Mouse (Mus musculus): ENCODE data around the gene Adcy7. TPM values are rescaled to one million over a fixed set of nuclear protein-coding genes. Genes with fewer than 3 reads are reported as not detected.

Gene Adcy7
- polyA plus RNA-seq, 1 experiment from 2014 or later: 7.4 TPM

DNA sequence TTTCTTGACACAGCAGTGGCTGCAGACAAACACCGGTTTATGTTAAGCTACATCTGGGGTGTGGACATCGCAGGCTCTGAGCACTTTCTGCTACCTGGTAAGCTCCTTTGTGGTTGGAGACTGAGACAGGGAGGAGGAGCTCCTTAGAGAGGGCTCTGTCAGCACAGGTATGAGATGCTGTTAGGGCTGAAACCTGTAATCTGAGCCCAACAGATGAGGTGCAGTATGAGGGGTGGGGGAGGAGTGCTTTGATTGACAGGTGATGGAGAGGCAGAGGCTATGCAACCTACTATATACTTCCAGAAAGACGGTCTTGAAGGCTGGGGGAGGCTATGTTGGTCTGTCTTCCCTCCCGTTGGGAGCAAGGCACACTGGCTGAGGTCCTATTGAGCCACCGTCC is 7.0 kb downstream of the Adcy7 start:
- 53% methylated on average over 5 of the region's 5 CpGs for WGBS
- H3K27ac ChIP-seq: no peak overlapping the region
- H3K9me3 ChIP-seq: no peaks in the 10 kb centered on the region
- H3K4me3 ChIP-seq (replicated peaks): no peak overlapping the region
- ATAC-seq (ENCODE audit: insufficient read depth, low FRiP score, low read depth): no peak; the same call in 1 of the 2 replicates
- H3K4me1 ChIP-seq: no peaks in the 10 kb centered on the region
- H3K9ac ChIP-seq: no peak overlapping the region
- no peaks in the 10 kb centered on the region for H3K36me3 ChIP-seq
- no peak overlapping the region for H3K4me2 ChIP-seq
- 0 out of 2 replicates have a peak, but pooled peaks cover 9% of the 10 kb centered on the region for H3K27me3 ChIP-seq (replicated peaks)

- H3K9ac ChIP-seq: no peak overlapping the region
- H3K36me3 ChIP-seq: no peaks in the 10 kb centered on the region
- H3K4me3 ChIP-seq (replicated peaks): no peak overlapping the region
- H3K4me1 ChIP-seq: no peaks in the 10 kb centered on the region
- no peak overlapping the region for H3K27ac ChIP-seq
- H3K9me3 ChIP-seq: no peaks in the 10 kb centered on the region
- H3K4me2 ChIP-seq: no peak overlapping the region
- 47% methylated on average over 6 of the region's 6 CpGs for WGBS
- ATAC-seq (ENCODE audit: insufficient read depth, low FRiP score, low read depth): peak; percentile 72; the same call in 1 of the 2 replicates
- H3K27me3 ChIP-seq (replicated peaks): 0 out of 2 replicates have a peak, but pooled peaks cover 9% of the 10 kb centered on the region
Observed at GRCm38 (mm10) chr8:88279670-88280069, 7.5 kb downstream of the Adcy7 start.

DNA sequence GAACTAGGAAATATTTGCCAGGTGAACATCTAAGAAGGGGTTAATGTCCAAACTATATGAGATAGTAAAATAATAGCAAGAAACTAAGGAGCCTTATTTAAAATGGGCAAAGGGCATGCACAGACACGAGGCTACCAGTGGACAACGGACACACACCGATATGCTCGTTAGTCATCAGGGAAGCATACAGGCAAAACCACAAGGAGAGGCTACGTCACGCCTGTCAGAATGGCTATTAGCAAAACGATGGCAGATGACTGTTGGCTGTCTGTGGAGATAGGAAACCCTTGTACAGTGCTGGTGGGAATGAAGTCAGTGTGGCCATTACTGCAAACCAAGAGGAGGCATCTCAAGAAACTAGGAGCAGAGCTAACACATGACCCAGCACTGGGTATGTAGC is 8.7 kb downstream of the Adcy7 start:
- Histone ChIP-seq H3K9ac (no peak overlapping the region), H3K4me2 (no peak overlapping the region), H3K4me3 (replicated peaks) (no peak overlapping the region), H3K9me3 (no peaks in the 10 kb centered on the region), H3K36me3 (no peaks in the 10 kb centered on the region), H3K27ac (no peak overlapping the region), H3K27me3 (replicated peaks) (0 out of 2 replicates have a peak, but pooled peaks cover 8% of the 10 kb centered on the region), H3K4me1 (no peaks in the 10 kb centered on the region)
- ATAC-seq (ENCODE audit: insufficient read depth, low FRiP score, low read depth): no peak
- WGBS: 71% methylated on average over 7 of the region's 7 CpGs

DNA sequence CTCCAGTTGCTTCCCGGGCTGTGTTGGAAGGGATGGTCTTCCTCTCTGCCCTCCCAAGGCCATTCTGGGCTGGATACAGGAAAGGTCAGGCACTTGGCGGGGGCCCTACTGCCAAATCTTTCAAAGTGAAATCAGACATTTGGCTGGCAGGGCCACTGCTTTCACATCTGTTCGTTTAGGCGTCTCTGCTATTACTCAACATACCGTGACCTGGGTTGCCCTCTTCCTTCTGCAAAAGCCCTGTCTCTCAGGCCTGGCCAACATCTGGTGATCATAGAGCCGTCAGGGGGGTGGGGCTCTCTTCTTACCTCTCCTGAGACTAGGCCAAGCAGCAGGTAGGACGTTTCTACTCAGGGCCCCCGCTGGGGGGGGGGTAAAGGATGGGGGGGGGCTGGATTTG is 10.5 kb downstream of the Adcy7 start:
- Histone ChIP-seq H3K4me1 (no peaks in the 10 kb centered on the region), H3K27ac (no peak overlapping the region), H3K9me3 (no peaks in the 10 kb centered on the region), H3K4me2 (no peak overlapping the region), H3K27me3 (replicated peaks) (no peaks in the 10 kb centered on the region), H3K36me3 (no peaks in the 10 kb centered on the region), H3K9ac (no peak overlapping the region), H3K4me3 (replicated peaks) (no peak overlapping the region)
- ATAC-seq (ENCODE audit: insufficient read depth, low FRiP score, low read depth): no peak
- WGBS: 30% methylated on average over 8 of the region's 8 CpGs

GRCm38 (mm10) chr8:88283243-88284115 is 11.3 kb downstream of the Adcy7 start:
- H3K9ac ChIP-seq: no peak overlapping the region
- no peak overlapping the region for H3K27ac ChIP-seq
- H3K9me3 ChIP-seq: no peaks in the 10 kb centered on the region
- H3K4me3 ChIP-seq (replicated peaks): no peak overlapping the region
- 77% methylated on average over 13 of the region's 13 CpGs for whole genome bisulfite sequencing
- H3K36me3 ChIP-seq: no peaks in the 10 kb centered on the region
- 0 out of 2 replicates have a peak, but pooled peaks cover 3% of the 10 kb centered on the region for H3K4me1 ChIP-seq
- ATAC-seq (ENCODE audit: insufficient read depth, low FRiP score, low read depth): no peak
- H3K27me3 ChIP-seq (replicated peaks): no peaks in the 10 kb centered on the region
- H3K4me2 ChIP-seq: no peak overlapping the region

GRCm38 (mm10) chr8:88284738-88285137 is 12.5 kb downstream of the Adcy7 start:
- 45% methylated on average over 7 of the region's 7 CpGs for WGBS
- H3K27me3 ChIP-seq (replicated peaks): no peaks in the 10 kb centered on the region
- 0 out of 2 replicates have a peak, but pooled peaks cover 9% of the 10 kb centered on the region for H3K4me1 ChIP-seq
- H3K4me3 ChIP-seq (replicated peaks): no peak overlapping the region
- H3K27ac ChIP-seq: no peak overlapping the region
- no peaks in the 10 kb centered on the region for H3K36me3 ChIP-seq
- H3K4me2 ChIP-seq: no peak overlapping the region
- no peaks in the 10 kb centered on the region for H3K9me3 ChIP-seq
- no peak overlapping the region for H3K9ac ChIP-seq
- no peak for ATAC-seq (ENCODE audit: insufficient read depth, low FRiP score, low read depth)

- no peak for ATAC-seq (ENCODE audit: insufficient read depth, low FRiP score, low read depth)
- no peak overlapping the region for H3K27ac ChIP-seq
- WGBS: 78% methylated on average over 8 of the region's 8 CpGs
Observed at GRCm38 (mm10) chr8:88285469-88286356, 13.5 kb downstream of the Adcy7 start.

DNA sequence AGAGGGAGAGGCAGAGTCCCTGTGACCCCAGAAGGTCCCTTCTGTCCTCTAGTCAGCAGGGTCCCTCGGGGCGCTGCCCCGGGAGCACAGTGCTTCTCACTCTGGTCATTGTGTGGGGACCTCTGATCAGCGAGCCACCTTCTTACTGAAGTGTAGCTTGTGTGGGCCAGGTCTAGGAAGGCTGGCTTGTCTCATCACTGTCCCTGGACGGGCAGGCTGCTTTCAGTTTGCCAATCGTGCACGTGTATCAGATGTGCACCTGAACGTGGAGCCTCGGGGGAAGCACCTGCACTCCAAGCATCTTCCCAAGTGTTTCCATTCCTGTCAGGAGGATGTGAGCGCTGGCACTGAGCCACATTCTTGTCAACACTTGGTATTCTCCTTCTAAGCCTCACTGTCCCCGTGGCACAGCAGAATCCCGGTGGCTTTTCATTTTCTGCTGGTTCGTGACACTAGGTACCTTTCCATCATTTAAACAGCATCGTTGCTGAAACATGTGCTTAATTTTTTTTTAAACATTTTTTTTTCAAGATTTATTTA is 14.3 kb downstream of the Adcy7 start:
- H3K4me2 ChIP-seq: no peak overlapping the region
- no peak for ATAC-seq (ENCODE audit: insufficient read depth, low FRiP score, low read depth)
- H3K27me3 ChIP-seq (replicated peaks): no peaks in the 10 kb centered on the region
- 0 out of 2 replicates have a peak, but pooled peaks cover 9% of the 10 kb centered on the region for H3K4me1 ChIP-seq
- H3K36me3 ChIP-seq: no peaks in the 10 kb centered on the region
- H3K9ac ChIP-seq: no peak overlapping the region
- no peak overlapping the region for H3K4me3 ChIP-seq (replicated peaks)
- H3K9me3 ChIP-seq: no peaks in the 10 kb centered on the region
- 83% methylated on average over 14 of the region's 14 CpGs for WGBS
- no peak overlapping the region for H3K27ac ChIP-seq

More at GRCm38 (mm10) chr8:88285469-88286356, 13.5 kb downstream of the Adcy7 start:
- Histone ChIP-seq H3K27me3 (replicated peaks) (no peaks in the 10 kb centered on the region), H3K4me2 (no peak overlapping the region), H3K4me3 (replicated peaks) (no peak overlapping the region), H3K36me3 (no peaks in the 10 kb centered on the region), H3K4me1 (0 out of 2 replicates have a peak, but pooled peaks cover 9% of the 10 kb centered on the region), H3K9ac (no peak overlapping the region), H3K9me3 (no peaks in the 10 kb centered on the region)

- no peak for ATAC-seq (ENCODE audit: insufficient read depth, low FRiP score, low read depth)
- Histone ChIP-seq H3K4me2 (0 out of 2 replicates have a peak overlapping the region, but pooled peaks have one; percentile 10), H3K4me3 (replicated peaks) (no peak overlapping the region), H3K27me3 (replicated peaks) (no peaks in the 10 kb centered on the region), H3K4me1 (0 out of 2 replicates have a peak, but pooled peaks cover 9% of the 10 kb centered on the region), H3K9ac (no peak overlapping the region), H3K36me3 (no peaks in the 10 kb centered on the region), H3K27ac (peak overlapping the region; percentile 51), H3K9me3 (no peaks in the 10 kb centered on the region)
- 62% methylated on average over 12 of the region's 12 CpGs for WGBS
Observed at GRCm38 (mm10) chr8:88288622-88289242, 16.5 kb downstream of the Adcy7 start.

DNA sequence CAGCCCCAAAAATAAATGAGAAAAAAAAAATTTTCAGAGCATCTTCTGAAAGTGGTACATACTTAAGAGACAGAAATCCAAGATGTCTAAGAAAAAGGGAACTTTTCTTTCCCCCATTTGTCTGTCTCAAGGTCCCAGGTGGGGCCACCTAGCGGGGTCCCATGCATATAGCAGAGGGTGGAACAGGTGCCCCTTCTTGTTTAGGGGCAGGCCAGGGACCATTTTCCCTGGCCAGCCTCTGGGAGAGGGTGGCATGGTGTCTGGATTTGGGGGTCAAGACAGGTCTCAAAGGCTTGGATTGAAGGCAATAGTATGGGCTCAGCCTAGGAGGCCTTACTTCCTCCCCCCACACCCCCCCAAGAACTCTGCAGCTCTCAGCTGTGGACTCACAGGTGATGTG is 17.7 kb downstream of the Adcy7 start:
- Histone ChIP-seq H3K27ac (no peak overlapping the region), H3K9me3 (no peaks in the 10 kb centered on the region), H3K4me1 (0 out of 2 replicates have a peak, but pooled peaks cover 9% of the 10 kb centered on the region), H3K9ac (no peak overlapping the region), H3K4me2 (no peak overlapping the region), H3K4me3 (replicated peaks) (no peak overlapping the region), H3K36me3 (no peaks in the 10 kb centered on the region), H3K27me3 (replicated peaks) (no peaks in the 10 kb centered on the region)
- no peak for ATAC-seq (ENCODE audit: insufficient read depth, low FRiP score, low read depth)
- WGBS: 54% methylated on average over 1 of the region's 1 CpGs

Data from stomach, embryonic 15.5 days (tissue).